Mouse (Mus musculus): Measurements from ENCODE around the gene Il1rap.

- TF ChIP-seq CTCF (IDR thresholded peaks at IDR 0.05; ENCODE audit: insufficient read depth, low read depth, low read length) (no peak), POLR2A (IDR thresholded peaks at IDR 0.05; ENCODE audit: insufficient read depth, low read depth, low read length) (no peak)
Observed at GRCm38 (mm10) chr16:26601482-26601881, 20.0 kb downstream of the Il1rap start.

Data from olfactory bulb, adult 2 months (tissue).